ENCODE assay signal across 21 mouse cellular contexts in the genomic region with DNA sequence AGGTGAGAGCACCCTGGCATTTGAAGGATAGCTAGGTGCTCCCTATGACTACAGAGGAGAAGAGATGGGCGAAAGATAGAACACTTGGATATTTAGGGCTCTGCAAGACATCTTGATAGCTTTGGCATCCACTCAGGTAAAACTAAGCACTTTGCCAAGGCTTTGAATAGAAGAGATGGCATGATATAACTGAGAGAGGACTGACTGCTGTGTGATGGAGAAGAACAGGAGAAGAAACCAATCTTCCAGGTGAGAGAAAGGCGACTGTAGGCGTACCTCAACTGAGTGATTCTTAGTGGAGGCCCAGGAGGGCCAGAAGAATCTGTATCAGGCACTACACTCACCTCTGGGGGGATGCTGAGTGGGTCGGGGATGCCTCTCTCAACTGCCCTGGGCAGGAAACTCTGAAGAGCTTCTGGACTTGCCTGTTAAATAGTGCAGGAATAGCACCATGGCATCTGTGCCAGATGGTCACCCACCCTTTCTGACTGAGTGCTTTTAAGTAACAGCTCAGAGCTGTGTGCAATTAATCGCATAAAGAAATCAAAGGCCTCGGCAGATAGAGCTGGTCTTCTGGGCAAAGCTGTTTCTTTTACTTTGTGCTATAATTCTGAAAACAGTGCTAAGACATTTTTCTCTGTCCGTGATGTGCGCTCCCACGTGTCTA. TPM values are rescaled to one million over a fixed set of nuclear protein-coding genes. Genes with fewer than 3 reads are reported as not detected.
DNase-seq lines count a peak whose midpoint lies in the region; ATAC-seq and TF ChIP-seq lines count a peak whose summit lies in the region.
"Had no signal": no experiment of that assay in that cellular context is flagged by ENCODE, and none has a peak within 500 bp of the region (broad histone marks: within the 10 kb centered on the region; RNA-seq: fewer than 3 reads in every experiment).

No protein-coding gene starts in this region.

- no peaks in the 10 kb centered on the region for H3K27me3 ChIP-seq in intestine, postnatal 0 days (replicated peaks; ENCODE audit: control insufficient read depth, insufficient read depth, low read length)
- H3K27me3 ChIP-seq in intestine, embryonic 15.5 days (replicated peaks), result no peaks in the 10 kb centered on the region
- H3K27me3 ChIP-seq in midbrain, embryonic 11.5 days (ENCODE audit: control insufficient read depth, insufficient read depth, low read length), result no peaks in the 10 kb centered on the region
- no peaks in the 10 kb centered on the region for H3K27me3 ChIP-seq in midbrain, embryonic 10.5 days (ENCODE audit: low read depth, poor library complexity, severe bottlenecking)
- H3K27me3 ChIP-seq: embryonic facial prominence, embryonic 12.5 days; forebrain, embryonic 13.5 days; forebrain, embryonic 15.5 days had no signal

- ATAC-seq in intestine, postnatal 0 days, result no peak
- ATAC-seq in intestine, embryonic 15.5 days, result no peak
- no peak for ATAC-seq in midbrain, embryonic 11.5 days (ENCODE audit: low FRiP score)
- ATAC-seq: forebrain, embryonic 13.5 days; forebrain, embryonic 15.5 days had no signal

- H3K4me2 ChIP-seq in intestine, postnatal 0 days (replicated peaks; ENCODE audit: low read depth), result no peak overlapping the region
- H3K4me2 ChIP-seq in intestine, embryonic 15.5 days (replicated peaks), result no peak overlapping the region
- H3K4me2 ChIP-seq in midbrain, embryonic 11.5 days, result no peak overlapping the region
- H3K4me2 ChIP-seq: embryonic facial prominence, embryonic 12.5 days; forebrain, embryonic 13.5 days; forebrain, embryonic 15.5 days had no signal

- H3K4me1 ChIP-seq in intestine, postnatal 0 days (replicated peaks; ENCODE audit: control insufficient read depth, insufficient read depth, low read length), result peaks cover 2% of the 10 kb centered on the region; the same call in 1 of the 2 replicates
- H3K4me1 ChIP-seq in intestine, embryonic 15.5 days (replicated peaks), result no peaks in the 10 kb centered on the region
- H3K4me1 ChIP-seq in midbrain, embryonic 11.5 days (ENCODE audit: control insufficient read depth, insufficient read depth, low read length), result peaks cover 14% of the 10 kb centered on the region
- peaks cover 34% of the 10 kb centered on the region for H3K4me1 ChIP-seq in midbrain, embryonic 10.5 days
- H3K4me1 ChIP-seq: embryonic facial prominence, embryonic 12.5 days had no signal

- peak; percentile 69 for DNase-seq in layer of hippocampus, adult 9-11 months
- DNase-seq in layer of hippocampus, postnatal 36 days, result no peak
- peak; percentile 37 for DNase-seq in midbrain, embryonic 11.5 days (ENCODE audit: low spot score, missing footprints)
- DNase-seq in midbrain, embryonic 10.5 days (ENCODE audit: low spot score), result no peak
- no peak for DNase-seq in natural killer cell, adult 2 months (ENCODE audit: low spot score in 2 of 2)
- DNase-seq: adrenal gland, adult 2 months; adrenal gland, postnatal 10 days; adrenal gland, postnatal 25 days; cerebellum, adult 11-12 months; cerebellum, adult 2 months; cerebellum, adult 9-10 months; cerebellum, postnatal 10 days; cerebellum, postnatal 25 days had no signal

- no peak overlapping the region for H3K4me3 ChIP-seq in intestine, postnatal 0 days (ENCODE audit: low read depth, low read length)
- H3K4me3 ChIP-seq in intestine, embryonic 15.5 days (replicated peaks), result no peak overlapping the region
- no peak overlapping the region for H3K4me3 ChIP-seq in midbrain, embryonic 11.5 days (ENCODE audit: low read depth, low read length)
- H3K4me3 ChIP-seq in midbrain, embryonic 10.5 days, result no peak overlapping the region
- H3K4me3 ChIP-seq: embryonic facial prominence, embryonic 10.5 days; embryonic facial prominence, embryonic 12.5 days; forebrain, embryonic 13.5 days; forebrain, embryonic 15.5 days had no signal

- H3K36me3 ChIP-seq in intestine, postnatal 0 days (ENCODE audit: control insufficient read depth, insufficient read depth), result peaks cover 36% of the 10 kb centered on the region; the same call in 1 of the 2 replicates
- H3K36me3 ChIP-seq in intestine, embryonic 15.5 days, result 0 out of 2 replicates have a peak, but pooled peaks cover 7% of the 10 kb centered on the region
- no peaks in the 10 kb centered on the region for H3K36me3 ChIP-seq in midbrain, embryonic 11.5 days (ENCODE audit: control insufficient read depth, insufficient read depth, low read length)
- H3K36me3 ChIP-seq in midbrain, embryonic 10.5 days, result peaks cover 75% of the 10 kb centered on the region

- H3K27ac ChIP-seq in intestine, postnatal 0 days (ENCODE audit: low read depth, low read length), result peak overlapping the region; percentile 50; the same call in 1 of the 2 replicates
- no peak overlapping the region for H3K27ac ChIP-seq in intestine, embryonic 15.5 days
- no peak overlapping the region for H3K27ac ChIP-seq in midbrain, embryonic 11.5 days (ENCODE audit: low read depth, low read length)
- no peak overlapping the region for H3K27ac ChIP-seq in midbrain, embryonic 10.5 days (replicated peaks)
- H3K27ac ChIP-seq: embryonic facial prominence, embryonic 10.5 days; embryonic facial prominence, embryonic 12.5 days; forebrain, embryonic 13.5 days; forebrain, embryonic 15.5 days had no signal

- whole genome bisulfite sequencing in intestine, postnatal 0 days, result 91% methylated on average over 9 of the region's 9 CpGs
- WGBS in intestine, embryonic 15.5 days, result 85% methylated on average over 9 of the region's 9 CpGs
- 94% methylated on average over 9 of the region's 9 CpGs for WGBS in midbrain, embryonic 11.5 days
- 94% methylated on average over 9 of the region's 9 CpGs for WGBS in midbrain, embryonic 10.5 days

- no peak overlapping the region for H3K9ac ChIP-seq in intestine, postnatal 0 days (ENCODE audit: low read depth, low read length)
- no peak overlapping the region for H3K9ac ChIP-seq in intestine, embryonic 15.5 days
- no peak overlapping the region for H3K9ac ChIP-seq in midbrain, embryonic 11.5 days (ENCODE audit: low read length)
- H3K9ac ChIP-seq: embryonic facial prominence, embryonic 12.5 days; forebrain, embryonic 13.5 days; forebrain, embryonic 15.5 days had no signal

- H3K9me3 ChIP-seq in intestine, postnatal 0 days (ENCODE audit: control insufficient read depth), result no peaks in the 10 kb centered on the region
- no peaks in the 10 kb centered on the region for H3K9me3 ChIP-seq in intestine, embryonic 15.5 days
- no peaks in the 10 kb centered on the region for H3K9me3 ChIP-seq in midbrain, embryonic 11.5 days (ENCODE audit: control insufficient read depth, low read length)
- H3K9me3 ChIP-seq in midbrain, embryonic 10.5 days (replicated peaks), result no peaks in the 10 kb centered on the region
- H3K9me3 ChIP-seq: embryonic facial prominence, embryonic 10.5 days; embryonic facial prominence, embryonic 12.5 days; forebrain, embryonic 13.5 days; forebrain, embryonic 15.5 days had no signal

- no peak for TF ChIP-seq CTCF in intestine, postnatal 0 days (IDR thresholded peaks at IDR 0.05; ENCODE audit: low read depth)

RNA-seq across cellular contexts. Expression of a gene that starts 22.8 kb away (rescaled TPM):
- 26.1 and 26.5 TPM in 2 replicates for polyA plus RNA-seq in intestine, postnatal 0 days (2015; fragmentation: Nextera tagmentation; extraction: Ambion mirVana)
- polyA plus RNA-seq in intestine, embryonic 15.5 days (2015; fragmentation: Nextera tagmentation; extraction: Ambion mirVana), result 27.2 and 28.2 TPM in 2 replicates
- total RNA-seq in layer of hippocampus, postnatal 36 days (2021), result 10 to 100 TPM; 60.8 to 65.4 TPM
- 57.5 and 57.7 TPM in 2 replicates for polyA plus RNA-seq in midbrain, embryonic 11.5 days (2014; fragmentation: Nextera tagmentation; extraction: Ambion mirVana)
- polyA plus RNA-seq in midbrain, embryonic 10.5 days (2016; fragmentation: Nextera tagmentation; extraction: Ambion mirVana), result 53.3 and 54.5 TPM in 2 replicates

RNA-seq across cellular contexts. Expression of a gene that starts 22.9 kb away (rescaled TPM):
- 0.04 TPM in 1 of 2 replicates, not detected in the other for polyA plus RNA-seq in intestine, postnatal 0 days (2015; fragmentation: Nextera tagmentation; extraction: Ambion mirVana)
- polyA plus RNA-seq in intestine, embryonic 15.5 days (2015; fragmentation: Nextera tagmentation; extraction: Ambion mirVana), result 0.08 and 0.14 TPM in 2 replicates
- total RNA-seq in layer of hippocampus, postnatal 36 days (2021), result under 1 TPM in 1 of 2 experiments, not detected in 1; 0.15 TPM
- 0.10 TPM in 1 of 2 replicates, not detected in the other for polyA plus RNA-seq in midbrain, embryonic 11.5 days (2014; fragmentation: Nextera tagmentation; extraction: Ambion mirVana)
- 0.10 TPM in 2 replicates for polyA plus RNA-seq in midbrain, embryonic 10.5 days (2016; fragmentation: Nextera tagmentation; extraction: Ambion mirVana)
- total RNA-seq: MEL had no signal
- polyA plus RNA-seq: adrenal gland, adult 2 months; C2C12; cerebellum, adult 2 months had no signal

Comparison
In these comparisons a context has a peak if more than half of its experiments do, and no peak if none do; other contexts are left out.
1. DNase-seq: peak in layer of hippocampus, adult 9-11 months (single experiment) and midbrain, embryonic 11.5 days (single experiment); none in layer of hippocampus, postnatal 36 days (0 of 2), midbrain, embryonic 10.5 days (single experiment) and natural killer cell, adult 2 months (0 of 2).